Mouse (Mus musculus): Measurements from ENCODE around the gene Ralgds. TPM values are rescaled to one million over a fixed set of nuclear protein-coding genes. Genes with fewer than 3 reads are reported as not detected.

Ralgds gene
- polyA plus RNA-seq, 1 experiment: 36.9 TPM

DNA sequence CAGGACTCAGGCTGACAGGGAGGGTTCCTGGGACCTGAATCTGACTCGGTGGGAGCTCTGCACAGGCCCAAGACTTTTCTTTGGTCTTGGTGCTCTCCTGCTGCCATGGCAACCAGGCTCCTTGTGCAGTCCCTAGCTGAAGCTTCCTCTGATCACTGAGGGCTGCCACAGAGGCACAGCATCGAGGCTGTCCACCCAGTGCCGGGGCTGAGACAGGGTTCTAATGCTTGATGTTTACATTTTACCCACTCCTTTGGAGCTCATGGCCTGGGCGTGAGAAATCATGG lies 24.7 kb downstream of the Ralgds start:
- TF ChIP-seq POLR2A (IDR thresholded peaks at IDR 0.05; ENCODE audit: low read depth, low read length): no peak
- TF ChIP-seq CTCF (IDR thresholded peaks at IDR 0.05; ENCODE audit: borderline replicate concordance, insufficient read depth, low read length): no peak
- Histone ChIP-seq H3K4me3 (ENCODE audit: insufficient read depth, low read length) (no peak overlapping the region), H3K4me1 (ENCODE audit: control insufficient read depth, insufficient read depth, low read length) (peaks cover 30% of the 10 kb centered on the region), H3K27ac (ENCODE audit: insufficient read depth, low read length) (no peak overlapping the region)

DNA sequence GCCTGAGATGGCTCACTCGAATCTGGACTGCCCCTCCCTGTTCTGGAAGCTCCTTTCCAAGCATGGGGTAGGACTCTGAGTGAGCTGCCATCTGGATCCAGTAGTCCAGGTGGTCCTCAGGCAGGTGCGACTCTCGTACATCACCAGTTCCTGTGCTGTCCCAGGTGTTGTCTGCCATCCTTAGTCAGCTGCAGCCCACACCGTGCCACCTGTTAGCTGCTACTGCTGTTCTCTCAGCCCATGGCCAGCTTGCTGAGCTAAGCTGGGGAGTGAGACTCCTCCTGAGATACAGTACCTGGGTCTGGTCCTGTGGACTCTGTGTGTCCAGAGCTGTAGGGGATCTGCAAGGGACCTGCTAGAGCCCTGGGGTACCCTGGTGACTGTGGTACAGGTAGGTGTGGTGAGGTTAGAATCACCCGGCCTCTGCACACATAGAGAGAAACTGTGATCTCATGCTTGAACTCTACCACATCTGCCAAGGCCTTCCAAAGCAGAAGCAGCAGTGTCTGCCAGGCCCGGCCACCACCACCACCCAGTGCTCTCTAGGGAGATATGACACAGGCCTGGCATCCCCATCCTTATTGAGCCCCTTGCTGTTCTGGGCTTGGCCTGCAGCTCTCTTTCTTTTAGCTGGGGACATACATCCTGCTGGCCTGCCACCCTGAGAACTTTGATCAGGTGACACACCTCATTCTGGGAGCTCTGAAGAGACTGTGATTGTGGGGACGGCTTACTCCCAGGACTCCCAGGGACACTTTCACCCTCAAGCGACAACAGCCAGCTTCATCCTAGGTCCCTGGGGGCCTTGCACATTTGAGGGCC lies 25.3 kb downstream of the Ralgds start:
- Histone ChIP-seq H3K4me3 (ENCODE audit: insufficient read depth, low read length) (no peak overlapping the region), H3K27ac (ENCODE audit: insufficient read depth, low read length) (no peak overlapping the region; the same call in 1 of the 2 replicates), H3K4me1 (ENCODE audit: control insufficient read depth, insufficient read depth, low read length) (peaks cover 26% of the 10 kb centered on the region)
- no peak for TF ChIP-seq POLR2A (IDR thresholded peaks at IDR 0.05; ENCODE audit: low read depth, low read length)
- no peak for TF ChIP-seq CTCF (IDR thresholded peaks at IDR 0.05; ENCODE audit: borderline replicate concordance, insufficient read depth, low read length)

DNA sequence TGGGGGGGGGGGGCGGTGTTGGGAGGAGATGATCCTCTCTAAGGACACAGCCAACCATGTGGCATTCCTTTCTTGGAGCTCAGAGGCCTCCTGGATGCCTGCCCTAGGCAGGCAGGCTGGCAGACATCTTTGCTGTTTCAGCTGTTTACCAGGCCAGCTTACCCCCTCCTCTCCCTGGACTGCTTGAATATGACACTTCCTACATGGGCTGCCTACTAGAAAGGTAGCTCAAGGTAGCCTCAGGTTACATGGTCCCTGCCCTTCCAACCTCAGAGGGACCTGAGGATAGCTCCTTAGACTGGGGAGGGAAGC lies 25.8 kb downstream of the Ralgds start:
- Histone ChIP-seq H3K27ac (ENCODE audit: insufficient read depth, low read length) (peak overlapping the region; percentile 28), H3K4me3 (ENCODE audit: insufficient read depth, low read length) (no peak overlapping the region), H3K4me1 (ENCODE audit: control insufficient read depth, insufficient read depth, low read length) (peaks cover 26% of the 10 kb centered on the region)
- TF ChIP-seq POLR2A (IDR thresholded peaks at IDR 0.05; ENCODE audit: low read depth, low read length): no peak
- TF ChIP-seq CTCF (IDR thresholded peaks at IDR 0.05; ENCODE audit: borderline replicate concordance, insufficient read depth, low read length): no peak

DNA sequence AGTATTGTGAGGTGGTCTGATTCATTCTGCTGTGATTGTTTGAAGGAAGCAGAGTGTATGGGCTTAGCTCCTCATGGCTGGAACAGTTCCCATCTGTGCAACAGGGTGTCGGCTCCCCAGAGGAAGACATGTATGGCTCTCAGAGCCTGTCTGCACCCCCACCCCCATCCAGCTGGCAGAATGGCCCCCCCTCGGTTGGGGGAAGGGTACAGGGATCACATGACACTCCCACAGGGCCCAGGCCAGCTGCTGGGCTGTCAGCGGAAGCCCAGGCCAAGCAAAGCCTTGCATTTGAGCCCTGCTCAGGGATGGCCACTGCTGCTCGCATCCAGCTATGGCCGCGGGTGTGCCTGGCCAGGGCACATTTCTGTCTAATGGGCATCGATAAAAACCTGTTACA lies 26.3 kb downstream of the Ralgds start:
- Histone ChIP-seq H3K27ac (ENCODE audit: insufficient read depth, low read length) (peak overlapping the region; percentile 28), H3K4me3 (ENCODE audit: insufficient read depth, low read length) (no peak overlapping the region), H3K4me1 (ENCODE audit: control insufficient read depth, insufficient read depth, low read length) (peaks cover 26% of the 10 kb centered on the region)
- TF ChIP-seq CTCF (IDR thresholded peaks at IDR 0.05; ENCODE audit: borderline replicate concordance, insufficient read depth, low read length): no peak
- no peak; the same call in 1 of the 2 replicates for TF ChIP-seq POLR2A (IDR thresholded peaks at IDR 0.05; ENCODE audit: low read depth, low read length)

DNA sequence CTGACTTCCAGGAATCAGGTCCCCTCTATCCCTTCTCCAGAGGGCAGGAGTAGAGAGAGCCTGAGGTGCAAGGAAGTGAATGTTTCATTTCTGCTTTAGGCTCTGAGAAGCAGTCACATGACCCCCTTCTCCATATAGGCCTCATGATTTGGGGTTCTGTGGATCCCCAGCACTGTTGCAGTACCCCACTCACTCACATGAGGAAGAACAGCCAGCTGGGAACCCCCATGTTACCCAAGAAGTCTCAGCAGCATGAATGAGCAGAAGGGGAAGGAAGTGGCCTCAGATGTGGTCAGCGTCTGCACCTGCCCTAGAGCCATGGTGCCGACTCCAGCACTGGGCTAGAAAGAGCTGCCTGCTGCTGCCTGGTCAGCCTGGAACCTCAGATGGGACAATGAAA lies 27.0 kb downstream of the Ralgds start:
- peaks cover 25% of the 10 kb centered on the region for H3K4me1 ChIP-seq (ENCODE audit: control insufficient read depth, insufficient read depth, low read length)
- H3K4me3 ChIP-seq (ENCODE audit: insufficient read depth, low read length): no peak overlapping the region
- H3K27ac ChIP-seq (ENCODE audit: insufficient read depth, low read length): no peak overlapping the region
- TF ChIP-seq POLR2A (IDR thresholded peaks at IDR 0.05; ENCODE audit: low read depth, low read length) (no peak), CTCF (IDR thresholded peaks at IDR 0.05; ENCODE audit: borderline replicate concordance, insufficient read depth, low read length) (no peak)

DNA sequence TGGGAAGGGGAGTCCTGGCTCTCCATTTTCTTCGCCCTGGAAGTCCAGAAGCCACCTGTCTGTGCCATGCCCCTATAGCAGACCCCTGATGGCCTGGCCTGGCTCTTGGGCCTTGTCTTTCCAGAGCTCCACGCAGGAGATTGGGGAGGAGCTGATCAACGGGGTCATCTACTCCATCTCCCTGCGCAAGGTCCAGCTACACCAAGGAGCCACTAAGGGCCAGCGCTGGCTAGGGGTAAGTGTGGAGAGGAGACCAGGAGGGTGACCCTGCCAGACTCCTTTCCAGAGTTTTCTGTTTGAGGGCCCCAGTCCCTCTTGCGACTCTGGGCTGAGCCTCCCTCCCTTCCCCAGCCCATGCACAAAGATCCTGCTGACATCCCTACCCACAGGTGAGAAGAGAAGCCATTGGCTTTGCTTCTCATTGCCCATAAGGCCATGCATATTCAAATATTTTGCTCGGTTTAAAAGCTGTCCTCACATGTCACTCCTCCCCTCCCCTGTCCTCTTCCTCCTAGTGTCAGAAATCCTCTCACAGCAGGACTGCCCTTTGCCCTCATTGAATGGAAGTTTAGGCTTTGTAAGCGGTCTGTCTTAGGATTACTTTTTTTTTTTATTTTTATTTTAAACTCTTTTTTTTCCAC lies 27.8 kb downstream of the Ralgds start:
- no peak for TF ChIP-seq CTCF (IDR thresholded peaks at IDR 0.05; ENCODE audit: borderline replicate concordance, insufficient read depth, low read length)
- no peak for TF ChIP-seq POLR2A (IDR thresholded peaks at IDR 0.05; ENCODE audit: low read depth, low read length)
- H3K4me1 ChIP-seq (ENCODE audit: control insufficient read depth, insufficient read depth, low read length): peaks cover 19% of the 10 kb centered on the region
- H3K27ac ChIP-seq (ENCODE audit: insufficient read depth, low read length): no peak overlapping the region
- no peak overlapping the region for H3K4me3 ChIP-seq (ENCODE audit: insufficient read depth, low read length)

DNA sequence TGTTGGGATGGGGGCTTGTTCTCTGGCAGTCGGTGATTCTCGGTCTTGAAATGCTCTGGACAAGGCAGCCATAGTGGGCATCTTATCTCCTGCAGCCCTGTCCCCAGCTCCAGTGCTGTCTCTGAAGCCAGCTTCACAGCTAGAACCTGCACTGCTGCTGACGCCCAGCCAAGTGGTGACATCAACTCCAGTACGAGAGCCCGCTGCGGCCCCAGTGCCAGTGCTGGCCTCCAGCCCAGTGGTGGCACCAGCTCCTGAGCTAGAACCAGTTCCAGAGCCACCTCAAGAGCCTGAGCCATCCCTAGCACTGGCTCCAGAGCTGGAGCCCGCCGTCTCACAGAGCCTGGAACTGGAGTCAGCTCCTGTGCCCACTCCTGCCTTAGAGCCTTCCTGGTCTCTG lies 31.0 kb downstream of the Ralgds start:
- Histone ChIP-seq H3K27ac (ENCODE audit: insufficient read depth, low read length) (no peak overlapping the region), H3K4me1 (ENCODE audit: control insufficient read depth, insufficient read depth, low read length) (peaks cover 14% of the 10 kb centered on the region), H3K4me3 (ENCODE audit: insufficient read depth, low read length) (no peak overlapping the region)
- TF ChIP-seq CTCF (IDR thresholded peaks at IDR 0.05; ENCODE audit: borderline replicate concordance, insufficient read depth, low read length) (no peak), POLR2A (IDR thresholded peaks at IDR 0.05; ENCODE audit: low read depth, low read length) (no peak)

DNA sequence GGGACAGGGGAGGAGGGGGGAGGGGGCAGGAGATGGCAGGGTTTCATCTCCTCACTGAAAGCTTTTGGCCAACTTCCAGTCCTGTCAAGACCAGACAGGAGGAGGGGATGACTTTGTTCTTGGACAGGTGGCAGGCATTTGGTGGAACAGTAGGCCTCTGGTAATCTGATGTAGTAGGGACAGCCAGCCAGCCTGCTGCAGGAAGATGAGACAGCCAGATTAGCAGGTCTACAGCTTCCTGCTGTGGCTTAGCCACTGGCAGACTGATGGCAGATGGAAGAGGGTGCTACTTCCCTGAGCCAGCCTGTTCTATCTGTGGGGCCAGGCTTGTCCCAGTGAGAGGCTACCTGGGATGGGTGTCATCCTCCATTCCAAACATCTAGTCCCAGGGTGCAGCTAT lies 33.1 kb downstream of the Ralgds start:
- TF ChIP-seq CTCF (IDR thresholded peaks at IDR 0.05; ENCODE audit: borderline replicate concordance, insufficient read depth, low read length) (no peak), POLR2A (IDR thresholded peaks at IDR 0.05; ENCODE audit: low read depth, low read length) (no peak)
- H3K27ac ChIP-seq (ENCODE audit: insufficient read depth, low read length): no peak overlapping the region
- H3K4me1 ChIP-seq (ENCODE audit: control insufficient read depth, insufficient read depth, low read length): peaks cover 2% of the 10 kb centered on the region; the same call in 1 of the 2 replicates
- no peak overlapping the region for H3K4me3 ChIP-seq (ENCODE audit: insufficient read depth, low read length)

DNA sequence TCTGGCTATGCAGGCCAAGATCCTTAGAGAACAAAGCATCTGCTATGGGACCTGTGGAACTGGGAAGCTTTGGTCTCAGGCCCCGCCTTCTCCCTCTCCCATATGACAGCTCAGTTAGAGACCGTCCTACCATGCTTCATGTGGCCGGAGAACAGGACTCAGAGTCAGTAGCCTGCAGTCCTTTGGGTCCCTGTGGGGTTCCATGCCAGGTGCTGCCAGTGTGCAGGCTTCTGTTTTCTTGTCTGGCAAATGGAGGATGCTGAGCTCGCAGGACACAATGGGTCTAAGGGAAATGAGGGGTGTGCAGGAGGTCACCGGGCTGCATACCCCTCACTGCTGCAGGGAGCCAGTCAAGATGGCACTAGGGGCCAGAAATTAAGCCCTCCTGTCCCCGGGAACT lies 33.6 kb downstream of the Ralgds start:
- no peak for TF ChIP-seq POLR2A (IDR thresholded peaks at IDR 0.05; ENCODE audit: low read depth, low read length)
- TF ChIP-seq CTCF (IDR thresholded peaks at IDR 0.05; ENCODE audit: borderline replicate concordance, insufficient read depth, low read length): no peak
- Histone ChIP-seq H3K27ac (ENCODE audit: insufficient read depth, low read length) (no peak overlapping the region), H3K4me3 (ENCODE audit: insufficient read depth, low read length) (no peak overlapping the region), H3K4me1 (ENCODE audit: control insufficient read depth, insufficient read depth, low read length) (no peaks in the 10 kb centered on the region; the same call in 1 of the 2 replicates)
